Mouse (Mus musculus) hindbrain, embryonic 15.5 days (tissue): Measurements from ENCODE around the gene Bard1. TPM values are rescaled to one million over a fixed set of nuclear protein-coding genes. Genes with fewer than 3 reads are reported as not detected.

Experiments
- ATAC-seq: fragments of 200-750 bp; cut with Nextera tagmentation; 2 replicates; pipeline ENCODE4 v1.8.0; 2017; ENCODE audit warnings: low read depth, moderate number of reproducible peaks, moderate TSS enrichment; ENCODE audit not compliant: low FRiP score
- H3K27ac ChIP-seq: fragments of 300-500 bp; sonication (generic); replicated peaks from 2 replicates; pipeline ENCODE4 v1.5.1; 2015; ENCODE audit warnings: mild to moderate bottlenecking, inconsistent platforms
- H3K27me3 ChIP-seq: fragments of 300-500 bp; sonication (generic); 2 replicates; pipeline ENCODE4 v1.6.1; 2015; ENCODE audit warnings: control low read depth, inconsistent platforms
- H3K36me3 ChIP-seq: fragments of 300-500 bp; sonication (generic); 2 replicates; pipeline ENCODE4 v1.6.1; 2015; ENCODE audit warnings: control low read depth, inconsistent platforms
- H3K4me1 ChIP-seq: fragments of 300-500 bp; sonication (generic); replicated peaks from 2 replicates; pipeline ENCODE4 v1.6.1; 2015; ENCODE audit warnings: control low read depth, inconsistent platforms
- H3K4me2 ChIP-seq: fragments of 300-500 bp; sonication (generic); 2 replicates; pipeline ENCODE4 v1.6.1; 2015; ENCODE audit warnings: moderate library complexity, mild to moderate bottlenecking, inconsistent platforms
- H3K4me3 ChIP-seq: fragments of 300-500 bp; sonication (generic); 2 replicates; pipeline ENCODE4 v1.5.1; 2015; ENCODE audit warnings: mild to moderate bottlenecking, inconsistent platforms
- H3K9ac ChIP-seq: fragments of 300-500 bp; sonication (generic); 2 replicates; pipeline ENCODE4 v1.6.1; 2015; ENCODE audit warnings: inconsistent platforms
- H3K9me3 ChIP-seq: fragments of 300-500 bp; sonication (generic); 2 replicates; pipeline ENCODE4 v1.6.1; 2016; ENCODE audit warnings: control low read depth, inconsistent platforms
- whole genome bisulfite sequencing: fragments of 180-500 bp; shearing (Covaris S2); methylation state at CpG from one replicate; pipeline ENCODE4 v1.1.7; 2015; 5-methylcytosine and 5-hydroxymethylcytosine counted together
- polyA plus RNA-seq: library from polyadenylated mRNA; unstranded; fragments of >200 nt; fragmentation: Nextera tagmentation; extraction: Ambion mirVana; gene quantifications from 2 replicates; pipeline ENCODE4 v1.2.1, GENCODE M21; 2015

Bard1 gene
- 0.67 and 0.69 TPM in 2 replicates for polyA plus RNA-seq

GRCm38 (mm10) chr1:71102344-71103173 lies at the start of gene Bard1:
Bard1 (minus strand) TSS chr1:71103146.
- Histone ChIP-seq H3K36me3 (no peaks in the 10 kb centered on the region), H3K4me1 (peaks cover 12% of the 10 kb centered on the region), H3K9me3 (no peaks in the 10 kb centered on the region), H3K9ac (peak within 1 kb of the TSS; percentile 50), H3K4me2 (peak within 1 kb of the TSS; percentile 97), H3K4me3 (peak within 1 kb of the TSS; percentile 89), H3K27me3 (no peaks in the 10 kb centered on the region), H3K27ac (0 out of 2 replicates have a peak within 1 kb of the TSS, but pooled peaks have one; percentile 45)
- peak; percentile 92 for ATAC-seq
- under 1% methylated on average over 69 of the region's 69 CpGs for WGBS

GRCm38 (mm10) chr1:71127171-71127570 lies 24.2 kb upstream of the Bard1 start:
- 93% methylated on average over 4 of the region's 4 CpGs for WGBS
- no peak overlapping the region for H3K4me3 ChIP-seq
- no peak for ATAC-seq
- no peaks in the 10 kb centered on the region for H3K9me3 ChIP-seq
- H3K27ac ChIP-seq = no peak overlapping the region
- H3K27me3 ChIP-seq = no peaks in the 10 kb centered on the region
- H3K36me3 ChIP-seq = no peaks in the 10 kb centered on the region
- no peak overlapping the region for H3K9ac ChIP-seq
- no peak overlapping the region for H3K4me2 ChIP-seq
- H3K4me1 ChIP-seq = no peaks in the 10 kb centered on the region

GRCm38 (mm10) chr1:71118511-71118910 lies 15.6 kb upstream of the Bard1 start:
- no peaks in the 10 kb centered on the region for H3K27me3 ChIP-seq
- no peak overlapping the region for H3K9ac ChIP-seq
- no peaks in the 10 kb centered on the region for H3K4me1 ChIP-seq
- H3K27ac ChIP-seq = no peak overlapping the region
- WGBS = 63% methylated on average over 2 of the region's 2 CpGs
- H3K4me3 ChIP-seq = no peak overlapping the region
- no peak for ATAC-seq
- H3K4me2 ChIP-seq = no peak overlapping the region
- H3K9me3 ChIP-seq = no peaks in the 10 kb centered on the region
- no peaks in the 10 kb centered on the region for H3K36me3 ChIP-seq

GRCm38 (mm10) chr1:71117253-71117652 lies 14.3 kb upstream of the Bard1 start:
- WGBS = 32% methylated on average over 4 of the region's 4 CpGs
- H3K27me3 ChIP-seq = no peaks in the 10 kb centered on the region
- H3K4me1 ChIP-seq = no peaks in the 10 kb centered on the region
- no peak overlapping the region for H3K4me2 ChIP-seq
- H3K36me3 ChIP-seq = no peaks in the 10 kb centered on the region
- H3K9ac ChIP-seq = no peak overlapping the region
- no peaks in the 10 kb centered on the region for H3K9me3 ChIP-seq
- 0 out of 2 replicates have a peak, but pooled peaks have one; percentile 45 for ATAC-seq
- H3K4me3 ChIP-seq = no peak overlapping the region
- no peak overlapping the region for H3K27ac ChIP-seq

- H3K9ac ChIP-seq = no peak overlapping the region
- no peaks in the 10 kb centered on the region for H3K4me1 ChIP-seq
- H3K36me3 ChIP-seq = no peaks in the 10 kb centered on the region
- 84% methylated on average over 2 of the region's 2 CpGs for WGBS
- H3K9me3 ChIP-seq = no peaks in the 10 kb centered on the region
- no peak overlapping the region for H3K27ac ChIP-seq
- no peak overlapping the region for H3K4me2 ChIP-seq
- no peak overlapping the region for H3K4me3 ChIP-seq
- H3K27me3 ChIP-seq = no peaks in the 10 kb centered on the region
- ATAC-seq = no peak
Measured at GRCm38 (mm10) chr1:71115781-71116180, 12.8 kb upstream of the Bard1 start.

GRCm38 (mm10) chr1:71109858-71110257 lies 6.9 kb upstream of the Bard1 start:
- no peaks in the 10 kb centered on the region for H3K36me3 ChIP-seq
- no peaks in the 10 kb centered on the region for H3K27me3 ChIP-seq
- H3K9ac ChIP-seq = no peak overlapping the region
- H3K9me3 ChIP-seq = no peaks in the 10 kb centered on the region
- H3K27ac ChIP-seq = no peak overlapping the region
- no peak for ATAC-seq
- 70% methylated on average over 10 of the region's 10 CpGs for WGBS
- H3K4me1 ChIP-seq = no peaks in the 10 kb centered on the region
- no peak overlapping the region for H3K4me3 ChIP-seq
- H3K4me2 ChIP-seq = no peak overlapping the region

- H3K9me3 ChIP-seq = no peaks in the 10 kb centered on the region
- ATAC-seq = no peak
- no peak overlapping the region for H3K9ac ChIP-seq
- H3K4me3 ChIP-seq = no peak overlapping the region
- H3K27ac ChIP-seq = no peak overlapping the region
- no peak overlapping the region for H3K4me2 ChIP-seq
- H3K36me3 ChIP-seq = no peaks in the 10 kb centered on the region
- no peaks in the 10 kb centered on the region for H3K27me3 ChIP-seq
- WGBS = 93% methylated on average over 6 of the region's 6 CpGs
- peaks cover 8% of the 10 kb centered on the region for H3K4me1 ChIP-seq
Measured at GRCm38 (mm10) chr1:71106127-71106526, 3.2 kb upstream of the Bard1 start.

GRCm38 (mm10) chr1:71105724-71106123 lies 2.8 kb upstream of the Bard1 start:
- Histone ChIP-seq H3K27me3 (no peaks in the 10 kb centered on the region), H3K4me3 (no peak overlapping the region), H3K27ac (no peak overlapping the region), H3K9me3 (no peaks in the 10 kb centered on the region), H3K4me1 (peaks cover 8% of the 10 kb centered on the region), H3K36me3 (no peaks in the 10 kb centered on the region), H3K9ac (no peak overlapping the region), H3K4me2 (no peak overlapping the region)
- no peak for ATAC-seq
- WGBS = 91% methylated on average over 8 of the region's 8 CpGs

- 39% methylated on average over 18 of the region's 18 CpGs for WGBS
- ATAC-seq = no peak
- H3K27ac ChIP-seq = 0 out of 2 replicates have a peak overlapping the region, but pooled peaks have one; percentile 45
Measured at GRCm38 (mm10) chr1:71103174-71103864, 373 bp upstream of the Bard1 start.

GRCm38 (mm10) chr1:71101369-71101970 lies 1.5 kb downstream of the Bard1 start:
- Histone ChIP-seq H3K9me3 (no peaks in the 10 kb centered on the region), H3K36me3 (no peaks in the 10 kb centered on the region), H3K4me3 (no peak overlapping the region), H3K27ac (no peak overlapping the region), H3K9ac (no peak overlapping the region), H3K4me2 (peak overlapping the region; percentile 97), H3K27me3 (no peaks in the 10 kb centered on the region), H3K4me1 (peaks cover 12% of the 10 kb centered on the region)
- 55% methylated on average over 11 of the region's 11 CpGs for WGBS
- ATAC-seq = no peak

More at GRCm38 (mm10) chr1:71103174-71103864, 373 bp upstream of the Bard1 start:
- Histone ChIP-seq H3K4me1 (peaks cover 12% of the 10 kb centered on the region), H3K4me3 (peak overlapping the region; percentile 89), H3K4me2 (peak overlapping the region; percentile 97), H3K9ac (peak overlapping the region; percentile 50), H3K36me3 (no peaks in the 10 kb centered on the region), H3K27me3 (no peaks in the 10 kb centered on the region), H3K9me3 (no peaks in the 10 kb centered on the region)

- Histone ChIP-seq H3K4me1 (peaks cover 12% of the 10 kb centered on the region), H3K4me3 (no peak overlapping the region), H3K27ac (no peak overlapping the region), H3K27me3 (no peaks in the 10 kb centered on the region), H3K9me3 (no peaks in the 10 kb centered on the region), H3K9ac (no peak overlapping the region), H3K36me3 (no peaks in the 10 kb centered on the region), H3K4me2 (no peak overlapping the region)
- WGBS = 74% methylated on average over 5 of the region's 5 CpGs
- no peak for ATAC-seq
Measured at GRCm38 (mm10) chr1:71100591-71101368, 2.2 kb downstream of the Bard1 start.
